Mouse (Mus musculus) kidney, adult 2 months (tissue): ENCODE measurements around the gene Prx.
"Not testable (repeated sequence)": the region's sequence is repeated elsewhere in the genome, so short reads cannot be mapped to it uniquely, and the experiment has no call there.

Experiments
- CTCF ChIP-seq: fragments of 200-500 bp; conservative IDR thresholded peaks from 2 replicates; pipeline ENCODE4 v1.5.1; 2011; ENCODE audit warnings: low read depth, mild to moderate bottlenecking, control low read depth, low read length, moderate library complexity, mixed read lengths; ENCODE audit not compliant: insufficient read depth, insufficient read length
- POLR2A ChIP-seq: fragments of 200-500 bp; IDR thresholded peaks from one replicate; pipeline ENCODE4 v1.6.1; 2011; ENCODE audit warnings: low read depth, low read length, control low read depth

GRCm38 (mm10) chr7:27494659-27495367 is 4.3 kb upstream of the Prx start:
- TF ChIP-seq POLR2A, CTCF: not testable (repeated sequence)
